ENCODE assay signal across 20 mouse cellular contexts in genomic region chr5:21153672-21154071, GRCm38 (mm10). TPM values are rescaled to one million over a fixed set of nuclear protein-coding genes. Genes with fewer than 3 reads are reported as not detected.
DNase-seq lines count a peak whose midpoint lies in the region; ATAC-seq and TF ChIP-seq lines count a peak whose summit lies in the region.
"Had no signal": no experiment of that assay in that cellular context is flagged by ENCODE, and none has a peak within 500 bp of the region (broad histone marks: within the 10 kb centered on the region; RNA-seq: fewer than 3 reads in every experiment).

No protein-coding gene starts in this region.

- no peak overlapping the region for H3K9ac ChIP-seq in CH12.LX (ENCODE audit: insufficient read depth, low read depth)
- no peak overlapping the region for H3K9ac ChIP-seq in forebrain, postnatal 0 days
- H3K9ac ChIP-seq: forebrain, embryonic 15.5 days; limb, embryonic 15.5 days had no signal

- dilution Hi-C loops in CH12.LX (cut with MboI; ENCODE audit: extremely low pct_ligation_motif_present, extremely low pct_unique_long_range_greater_than_20kb, low sequenced_read_pairs): no loop called here

- 0 out of 2 replicates have a peak, but pooled peaks cover 4% of the 10 kb centered on the region for H3K9me3 ChIP-seq in heart, embryonic 10.5 days
- H3K9me3 ChIP-seq in CH12.LX (replicated peaks; ENCODE audit: low read length): peaks cover 6% of the 10 kb centered on the region
- 0 out of 2 replicates have a peak, but pooled peaks cover 10% of the 10 kb centered on the region for H3K9me3 ChIP-seq in forebrain, postnatal 0 days (ENCODE audit: low read length)
- H3K9me3 ChIP-seq: forebrain, embryonic 15.5 days; limb, embryonic 15.5 days had no signal

- peak; percentile 64 for TF ChIP-seq RAD21 in CH12.LX (IDR thresholded peaks at IDR 0.05; ENCODE audit: low read depth, low read length)

- DNase-seq in heart, adult 11 months: peak; percentile 72
- no peak for DNase-seq in heart, embryonic 10.5 days (ENCODE audit: low spot score)
- no peak for DNase-seq in lung, adult 2 months
- no peak for DNase-seq in lung, postnatal 25 days (ENCODE audit: low spot score)
- peak; percentile 26 for DNase-seq in CH12.LX (ENCODE audit: extremely low read depth)
- DNase-seq in layer of hippocampus, adult 9-11 months: no peak
- no peak for DNase-seq in forebrain, postnatal 0 days
- DNase-seq: adrenal gland, adult 8-10 months; cerebellum, adult 11-12 months; cerebellum, postnatal 25 days; heart, adult 18-20 months; kidney, postnatal 10 days; lung, postnatal 4 days; right cerebral cortex, postnatal 4 days; thymus, adult 2 months had no signal

- in situ Hi-C loops in CH12.LX (cut with MboI; ENCODE audit: low pct_ligation_motif_present, low pct_unique_long_range_greater_than_20kb, low sequenced_read_pairs): no loop called here

- 56% methylated on average over 1 of the region's 1 CpGs for WGBS in heart, embryonic 10.5 days
- WGBS in lung, adult 2 months: 85% methylated on average over 1 of the region's 1 CpGs
- WGBS in forebrain, postnatal 0 days: 90% methylated on average over 1 of the region's 1 CpGs

- H3K4me1 ChIP-seq in heart, embryonic 10.5 days: no peaks in the 10 kb centered on the region
- no peaks in the 10 kb centered on the region for H3K4me1 ChIP-seq in lung, adult 2 months (ENCODE audit: control insufficient read depth, insufficient read depth, low read length)
- no peaks in the 10 kb centered on the region for H3K4me1 ChIP-seq in CH12.LX (ENCODE audit: control insufficient read depth in 1 of 2, insufficient read depth in 2 of 2)
- no peaks in the 10 kb centered on the region for H3K4me1 ChIP-seq in forebrain, postnatal 0 days (ENCODE audit: insufficient read depth)
- H3K4me1 ChIP-seq: embryonic facial prominence, embryonic 10.5 days; forebrain, embryonic 15.5 days; limb, embryonic 15.5 days; midbrain, embryonic 10.5 days had no signal

- no peak overlapping the region for H3K4me2 ChIP-seq in CH12.LX (ENCODE audit: insufficient read depth, low read depth, poor library complexity, severe bottlenecking)
- H3K4me2 ChIP-seq in forebrain, postnatal 0 days (ENCODE audit: low read depth): no peak overlapping the region
- H3K4me2 ChIP-seq: forebrain, embryonic 15.5 days; limb, embryonic 15.5 days had no signal

- no peak for TF ChIP-seq EP300 in CH12.LX (IDR thresholded peaks at IDR 0.05; ENCODE audit: low read length)

- H3K36me3 ChIP-seq in heart, embryonic 10.5 days: no peaks in the 10 kb centered on the region
- H3K36me3 ChIP-seq in CH12.LX (replicated peaks in 1 of 2; ENCODE audit: control insufficient read depth in 1 of 2, insufficient read depth in 1 of 2, low read length in 1 of 2): no peaks in the 10 kb centered on the region
- H3K36me3 ChIP-seq in forebrain, postnatal 0 days (ENCODE audit: insufficient read depth): no peaks in the 10 kb centered on the region
- H3K36me3 ChIP-seq: embryonic facial prominence, embryonic 10.5 days; forebrain, embryonic 15.5 days; limb, embryonic 15.5 days; midbrain, embryonic 10.5 days had no signal

- no peak for TF ChIP-seq POLR2A in lung, adult 2 months (IDR thresholded peaks at IDR 0.05; ENCODE audit: borderline replicate concordance, extremely low read depth, low read depth, low read length)
- TF ChIP-seq POLR2A in CH12.LX (IDR thresholded peaks at IDR 0.05; ENCODE audit: low read depth, low read length): no peak

- H3K27ac ChIP-seq in heart, embryonic 10.5 days: no peak overlapping the region
- no peak overlapping the region for H3K27ac ChIP-seq in CH12.LX (ENCODE audit: insufficient read depth, low read depth)
- H3K27ac ChIP-seq in forebrain, postnatal 0 days (ENCODE audit: low read depth, low read length): no peak overlapping the region
- H3K27ac ChIP-seq: embryonic facial prominence, embryonic 10.5 days; forebrain, embryonic 15.5 days; limb, embryonic 15.5 days; midbrain, embryonic 10.5 days had no signal

- 0 out of 2 replicates have a peak, but pooled peaks have one; percentile 41 for ATAC-seq in neutrophil, adult 5-6 weeks (ENCODE audit: extremely low read depth, insufficient number of reproducible peaks, low FRiP score, poor library complexity, severe bottlenecking)
- ATAC-seq in forebrain, postnatal 0 days: no peak
- ATAC-seq: forebrain, embryonic 15.5 days had no signal

- no peaks in the 10 kb centered on the region for H3K27me3 ChIP-seq in heart, embryonic 10.5 days (ENCODE audit: insufficient read depth, poor library complexity, severe bottlenecking)
- no peaks in the 10 kb centered on the region for H3K27me3 ChIP-seq in CH12.LX (replicated peaks)
- H3K27me3 ChIP-seq in forebrain, postnatal 0 days (ENCODE audit: insufficient read depth, low read length): no peaks in the 10 kb centered on the region
- H3K27me3 ChIP-seq: forebrain, embryonic 15.5 days; limb, embryonic 15.5 days had no signal

- no peak overlapping the region for H3K4me3 ChIP-seq in heart, embryonic 10.5 days
- no peak overlapping the region for H3K4me3 ChIP-seq in lung, adult 2 months (replicated peaks; ENCODE audit: extremely low read depth, low read depth, low read length)
- no peak overlapping the region for H3K4me3 ChIP-seq in CH12.LX (replicated peaks in 1 of 3; ENCODE audit: low read depth in 2 of 3, low read length in 2 of 3, poor library complexity in 1 of 3)
- H3K4me3 ChIP-seq in forebrain, postnatal 0 days (ENCODE audit: low read depth, low read length): no peak overlapping the region
- H3K4me3 ChIP-seq: embryonic facial prominence, embryonic 10.5 days; forebrain, embryonic 15.5 days; limb, embryonic 15.5 days; midbrain, embryonic 10.5 days had no signal

- H3K79me2 ChIP-seq in CH12.LX (replicated peaks; ENCODE audit: control insufficient read depth, extremely low read depth, insufficient read depth, poor library complexity, severe bottlenecking): no peaks in the 10 kb centered on the region

- TF ChIP-seq CTCF in lung, adult 2 months (IDR thresholded peaks at IDR 0.05; ENCODE audit: insufficient read depth, low read length): peak; percentile 30; the same call in 1 of the 2 replicates
- TF ChIP-seq CTCF in CH12.LX (conservative IDR thresholded peaks at IDR 0.05 in 1 of 2, IDR thresholded peaks at IDR 0.05 in 1 of 2; ENCODE audit: low read depth in 2 of 2, low read length in 2 of 2): peak in 1 of 2 experiments; percentile 62; a peak in 2 of 4 replicates
- TF ChIP-seq CTCF in forebrain, postnatal 0 days (IDR thresholded peaks at IDR 0.05; ENCODE audit: low read depth): no peak

TF ChIP-seq in CH12.LX, 34 proteins besides CTCF, POLR2A, EP300 and RAD21:
- TF ChIP-seq SMC3 (IDR thresholded peaks at IDR 0.05; ENCODE audit: low read depth, low read length) (peak; percentile 58), CHD2 (IDR thresholded peaks at IDR 0.05; ENCODE audit: low read length) (no peak)

RNA-seq across cellular contexts. Expression of gene Gsap, which starts 32.4 kb away (rescaled TPM):
- 0.73 and 0.78 TPM in 2 replicates for polyA plus RNA-seq in heart, embryonic 10.5 days (2016; fragmentation: Nextera tagmentation; extraction: Ambion mirVana)
- 18.4 and 25.7 TPM in 2 replicates for polyA plus RNA-seq in lung, adult 2 months (2012; rRNA removed)
- total RNA-seq in CH12.LX (2012; rRNA removed) (1.2 and 1.7 TPM in 2 replicates), CH12.LX (2014; rRNA removed) (3.5 and 3.8 TPM in 2 replicates)
- 2.2 and 3.2 TPM in 2 replicates for polyA plus RNA-seq in CH12.LX (2012; ENCODE audit: insufficient read length, low read depth)
- 72.9 and 74.7 TPM in 2 replicates for total RNA-seq in neutrophil, adult 5-6 weeks (2017)
- 9.4 TPM in 2 replicates for total RNA-seq in forebrain, postnatal 0 days (2014; rRNA removed)
- 4.9 and 7.7 TPM in 2 replicates for polyA plus RNA-seq in forebrain, postnatal 0 days (2015; fragmentation: Nextera tagmentation; extraction: Ambion mirVana)

Comparison
In these comparisons a context has a peak if more than half of its experiments do, and no peak if none do; other contexts are left out.
1. DNase-seq: peak in heart, adult 11 months (single experiment) and CH12.LX (single experiment); none in heart, embryonic 10.5 days (single experiment), lung, adult 2 months (single experiment), lung, postnatal 25 days (single experiment), layer of hippocampus, adult 9-11 months (single experiment) and forebrain, postnatal 0 days (single experiment).